Mouse (Mus musculus): ENCODE results near the gene Spred3. TPM values are rescaled to one million over a fixed set of nuclear protein-coding genes. Genes with fewer than 3 reads are reported as not detected.

Spred3 gene
- polyA plus RNA-seq, 1 experiment, result 4.1 TPM

DNA sequence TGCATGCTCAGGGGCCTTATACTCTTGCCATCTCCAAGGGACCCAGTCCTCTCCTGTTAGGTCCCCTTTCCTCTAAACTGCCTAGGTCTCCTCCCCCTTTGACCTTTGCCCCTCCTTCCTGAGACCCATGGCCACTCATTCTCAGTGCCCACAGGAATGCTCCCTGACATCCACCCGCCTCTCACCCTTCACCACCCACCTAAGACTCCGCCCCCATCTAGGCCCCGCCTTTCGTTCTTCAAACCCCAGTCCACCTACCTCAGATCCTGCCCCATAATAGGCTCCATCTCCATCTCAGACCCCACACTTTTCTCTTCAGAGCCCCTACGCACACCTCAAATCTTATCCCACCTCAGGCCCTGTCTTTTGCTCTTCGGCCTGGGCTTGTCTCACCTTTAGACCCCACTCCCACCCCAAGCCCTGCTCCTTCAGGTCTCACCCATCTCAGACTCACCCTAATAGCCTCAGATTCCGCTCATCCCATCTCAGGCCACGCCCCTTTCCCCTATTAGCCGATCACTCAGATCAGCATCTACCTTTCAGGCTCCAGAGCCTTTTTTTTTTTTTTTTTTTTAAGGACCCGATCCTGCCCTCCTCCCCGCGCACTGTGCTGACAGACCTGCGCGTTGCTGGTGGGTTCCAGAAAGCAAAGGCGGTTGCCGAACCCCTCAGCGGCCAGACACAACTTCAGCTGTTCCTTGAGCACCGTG is 51.9 kb downstream of the Spred3 start:
- Histone ChIP-seq H3K27me3 (ENCODE audit: control insufficient read depth, insufficient read depth, insufficient read length) (no peaks in the 10 kb centered on the region), H3K4me2 (ENCODE audit: low read depth) (no peak overlapping the region), H3K36me3 (ENCODE audit: control insufficient read depth, insufficient read depth) (peaks cover 5% of the 10 kb centered on the region), H3ac (ENCODE audit: control insufficient read depth, insufficient read length) (no peak overlapping the region), H3K4me3 (no peak overlapping the region), H3K79me2 (ENCODE audit: control insufficient read depth, insufficient read depth) (peaks cover 15% of the 10 kb centered on the region)
- TF ChIP-seq TCF12 (IDR thresholded peaks at IDR 0.05; ENCODE audit: insufficient read depth, poor library complexity, severe bottlenecking) (no peak), MYOD1 (IDR thresholded peaks at IDR 0.05; ENCODE audit: control insufficient read depth in 1 of 3, insufficient read length in 2 of 3, low read depth in 2 of 3) (no peak), POLR2A (IDR thresholded peaks at IDR 0.05; ENCODE audit: insufficient read length, low read depth) (no peak), MAX (IDR thresholded peaks at IDR 0.05; ENCODE audit: low read depth) (no peak), SRF (IDR thresholded peaks at IDR 0.05; ENCODE audit: control insufficient read depth, insufficient read length, low read depth) (no peak), POLR2AphosphoS2 (IDR thresholded peaks at IDR 0.05; ENCODE audit: insufficient read length, low read depth) (peak; percentile 18)

DNA sequence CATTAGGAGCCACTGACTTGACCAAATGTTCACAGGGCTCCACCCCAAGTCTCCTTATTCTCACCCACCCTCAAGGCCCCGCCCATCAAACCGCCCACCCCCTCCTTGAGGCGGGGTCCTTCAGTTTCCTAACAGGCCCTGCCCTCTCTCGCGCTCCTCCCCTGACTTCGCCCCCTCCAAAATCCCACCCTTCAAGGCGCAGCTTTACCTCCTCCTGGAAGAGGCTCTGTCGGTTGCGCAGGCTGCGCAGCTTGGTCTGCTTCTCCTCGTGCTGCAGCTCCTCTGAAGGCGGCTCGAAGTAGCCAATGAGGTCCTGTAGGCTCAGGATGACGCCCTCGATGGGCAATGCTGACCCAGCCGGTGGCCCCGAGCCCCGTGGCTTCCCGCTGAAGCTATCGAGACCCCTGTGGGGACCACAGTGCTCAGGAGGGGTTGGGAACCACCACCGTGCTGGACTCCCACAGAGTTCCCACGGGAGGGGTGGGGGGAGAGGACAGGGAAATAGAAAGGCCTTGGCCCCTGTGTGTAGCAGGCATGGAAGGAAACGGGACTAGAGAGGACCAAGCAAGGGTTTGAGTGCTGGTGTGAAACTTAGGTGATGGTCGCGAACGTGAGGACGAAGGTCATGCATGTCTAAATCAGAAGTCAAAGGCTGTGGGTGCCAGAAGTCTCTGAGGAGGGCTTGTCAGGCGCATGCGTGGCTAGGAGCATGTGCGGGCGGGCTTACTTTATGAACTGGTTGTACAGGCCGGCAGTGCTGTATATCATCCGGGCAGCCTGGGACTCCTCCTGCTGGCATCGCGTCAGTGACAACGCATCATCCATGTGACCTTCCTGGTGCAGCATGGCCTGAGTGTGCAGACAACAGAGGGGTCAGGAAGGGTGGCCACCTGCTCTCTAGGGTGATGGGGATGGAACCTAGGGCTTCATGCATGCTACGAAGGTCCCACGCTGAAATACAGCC is 60.9 kb downstream of the Spred3 start:
- no peaks in the 10 kb centered on the region for H3K79me2 ChIP-seq (ENCODE audit: control insufficient read depth, insufficient read depth)
- TF ChIP-seq MYOD1 (IDR thresholded peaks at IDR 0.05; ENCODE audit: control insufficient read depth in 1 of 3, insufficient read length in 2 of 3, low read depth in 2 of 3) (no peak), TCF12 (IDR thresholded peaks at IDR 0.05; ENCODE audit: insufficient read depth, poor library complexity, severe bottlenecking) (no peak), SRF (IDR thresholded peaks at IDR 0.05; ENCODE audit: control insufficient read depth, insufficient read length, low read depth) (no peak), E2F4 (IDR thresholded peaks at IDR 0.05; ENCODE audit: insufficient read depth) (no peak), TCF3 (IDR thresholded peaks at IDR 0.05; ENCODE audit: insufficient read length, low read depth) (no peak), REST (IDR thresholded peaks at IDR 0.05; ENCODE audit: insufficient read depth, insufficient read length) (no peak), MAX (IDR thresholded peaks at IDR 0.05; ENCODE audit: low read depth) (no peak), POLR2AphosphoS2 (IDR thresholded peaks at IDR 0.05; ENCODE audit: insufficient read length, low read depth) (no peak), CEBPB (IDR thresholded peaks at IDR 0.05; ENCODE audit: insufficient read depth, poor library complexity, severe bottlenecking) (no peak), POLR2A (IDR thresholded peaks at IDR 0.05; ENCODE audit: insufficient read length, low read depth) (no peak), MYOG (IDR thresholded peaks at IDR 0.05; ENCODE audit: control insufficient read depth in 1 of 3, insufficient read depth in 1 of 3, insufficient read length in 2 of 3, low read depth in 2 of 3) (no peak), USF1 (IDR thresholded peaks at IDR 0.05; ENCODE audit: low read depth) (no peak)
- peaks cover 18% of the 10 kb centered on the region for H3K36me3 ChIP-seq (ENCODE audit: control insufficient read depth, insufficient read depth)
- no peak overlapping the region for H3ac ChIP-seq (ENCODE audit: control insufficient read depth, insufficient read length)
- H3K4me3 ChIP-seq, result no peak overlapping the region
- H3K4me2 ChIP-seq (ENCODE audit: low read depth), result no peak overlapping the region
- no peaks in the 10 kb centered on the region for H3K27me3 ChIP-seq (ENCODE audit: control insufficient read depth, insufficient read depth, insufficient read length)

Other genes with a start within 250 kb of the Spred3 start
- 270 TPM for gene Actn4, start 208.1 kb downstream of the Spred3 start, polyA plus RNA-seq (2012; fragmentation: generic; extraction: Trizol)
- gene Eif3k, start 188.5 kb downstream of the Spred3 start, polyA plus RNA-seq (2012; fragmentation: generic; extraction: Trizol), result 335 TPM
- 0.18 TPM for gene Map4k1, start 188.4 kb downstream of the Spred3 start, polyA plus RNA-seq (2012; fragmentation: generic; extraction: Trizol)
- 73.1 TPM for gene Ryr1, start 45.2 kb downstream of the Spred3 start, polyA plus RNA-seq (2012; fragmentation: generic; extraction: Trizol)
- 0.01 TPM for gene Rasgrp4, start 35.6 kb downstream of the Spred3 start, polyA plus RNA-seq (2012; fragmentation: generic; extraction: Trizol)
- gene Fam98c, start 14.2 kb downstream of the Spred3 start, polyA plus RNA-seq (2012; fragmentation: generic; extraction: Trizol), result 11.6 TPM
- gene Ggn, start 201 bp downstream of the Spred3 start, polyA plus RNA-seq (2012; fragmentation: generic; extraction: Trizol), result 0.89 TPM
- gene Psmd8, start 10.3 kb upstream of the Spred3 start, polyA plus RNA-seq (2012; fragmentation: generic; extraction: Trizol), result 404 TPM
- gene Catsperg1, start 43.6 kb upstream of the Spred3 start, polyA plus RNA-seq (2012; fragmentation: generic; extraction: Trizol), result not detected
- 0.01 TPM for gene Kcnk6, start 62.1 kb upstream of the Spred3 start, polyA plus RNA-seq (2012; fragmentation: generic; extraction: Trizol)
- gene Yif1b, start 67.9 kb upstream of the Spred3 start, polyA plus RNA-seq (2012; fragmentation: generic; extraction: Trizol), result 166 TPM
- gene 2200002D01Rik, start 78.1 kb upstream of the Spred3 start, polyA plus RNA-seq (2012; fragmentation: generic; extraction: Trizol), result 42.4 TPM
- gene Spint2, start 111.5 kb upstream of the Spred3 start, polyA plus RNA-seq (2012; fragmentation: generic; extraction: Trizol), result 0.10 TPM
- 0.35 TPM for gene Ppp1r14a, start 118.9 kb upstream of the Spred3 start, polyA plus RNA-seq (2012; fragmentation: generic; extraction: Trizol)
- gene Dpf1, start 133.5 kb upstream of the Spred3 start, polyA plus RNA-seq (2012; fragmentation: generic; extraction: Trizol), result 3.4 TPM

Measured in myocyte (in vitro differentiated cells).